Mouse (Mus musculus) MN1 (cell line): Measurements from ENCODE around the gene Fndc3a.

Experiments
- DNase-seq: peaks from one replicate; pipeline ENCODE4 v3.0.0-alpha.2; 2016; ENCODE audit warnings: low spot score

Fndc3a gene

DNA sequence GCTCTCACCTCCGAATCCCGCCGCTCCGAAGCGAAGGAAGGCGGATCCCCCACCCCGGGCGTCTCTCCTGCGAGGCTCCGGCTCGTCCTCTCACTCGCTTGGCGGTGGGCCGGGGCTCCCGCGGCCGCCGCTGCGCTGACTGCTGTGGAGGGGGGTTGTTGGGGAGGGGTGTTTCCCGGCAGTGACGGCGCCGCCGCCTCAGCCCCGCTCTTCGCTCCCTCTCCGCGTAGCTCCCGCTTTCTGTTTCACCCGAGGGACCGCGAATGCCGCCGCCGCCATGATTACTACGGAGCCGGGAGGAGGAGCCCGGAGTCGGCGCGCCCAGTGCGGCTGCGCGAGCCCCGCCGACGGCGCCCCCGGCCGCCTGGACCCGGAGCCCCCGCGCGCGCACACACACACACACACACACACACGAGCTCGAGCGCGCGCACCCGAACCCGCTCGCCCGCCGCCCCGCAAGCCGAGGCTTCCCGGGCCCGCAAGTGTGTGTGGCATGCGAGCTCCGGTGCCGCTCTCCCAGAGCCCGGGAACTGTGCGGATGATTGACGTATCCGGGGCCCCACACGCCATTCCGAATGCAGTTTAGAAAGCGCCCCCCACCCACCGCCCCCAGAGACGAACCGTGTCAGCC is at the start of gene Fndc3a:
Gene Fndc3a, minus strand, starts transcription at position 294 of the 631 bp plus-strand sequence.
- DNase-seq = peak; percentile 87

DNA sequence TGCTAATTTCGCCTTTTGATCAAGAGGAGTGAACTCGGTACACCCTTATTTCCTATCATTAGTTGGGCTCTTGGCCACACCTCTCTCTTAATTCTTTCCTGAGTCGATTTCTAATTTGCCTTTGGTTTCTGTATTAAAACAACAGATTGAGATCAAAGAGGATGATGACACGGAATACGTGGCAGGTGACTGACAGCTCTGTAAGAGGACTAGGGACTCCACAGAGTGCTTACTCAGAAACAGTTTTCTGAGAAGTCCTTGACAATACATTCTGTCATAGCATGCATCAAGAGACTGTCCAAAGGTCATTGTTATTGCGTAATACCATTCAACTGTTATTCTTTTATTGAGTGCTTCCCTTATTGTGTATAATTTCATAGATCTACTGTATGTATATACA is 43.1 kb upstream of the Fndc3a start:
- no peak for DNase-seq

DNA sequence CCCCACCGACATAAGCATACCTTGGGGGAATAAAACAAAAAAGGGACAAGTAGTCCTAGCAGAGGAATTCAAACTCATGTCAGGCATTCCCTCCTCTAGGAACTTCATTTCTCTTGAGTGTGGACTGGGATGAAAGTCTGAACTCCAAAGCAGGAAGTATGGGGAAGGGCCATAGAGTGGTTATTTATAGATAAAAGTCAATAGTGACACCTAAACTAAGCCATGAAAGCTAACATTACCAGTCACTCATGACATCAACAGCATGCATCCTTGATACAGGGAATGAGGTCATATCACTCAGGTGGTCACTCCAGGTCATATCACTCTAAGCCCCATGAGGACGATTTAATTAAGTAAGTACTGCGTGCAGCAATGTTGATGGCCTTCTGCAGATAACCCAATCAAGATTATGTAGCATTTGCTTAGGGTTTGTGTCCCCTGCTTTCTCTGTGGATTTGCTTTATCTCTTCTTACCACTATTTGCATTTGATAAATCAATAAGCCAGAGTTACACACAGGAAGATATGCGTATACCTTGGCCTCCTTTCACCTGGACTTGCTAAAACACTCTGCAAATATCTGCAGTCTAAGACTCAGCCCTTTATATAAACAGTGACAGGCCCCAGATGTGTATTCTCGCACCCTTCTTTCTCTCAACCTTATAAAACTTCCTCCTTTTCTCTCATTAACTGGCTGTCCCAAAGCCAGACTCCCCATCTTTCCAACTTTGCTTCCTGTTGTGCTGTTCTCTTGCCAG is 40.8 kb upstream of the Fndc3a start:
- no peak for DNase-seq

DNA sequence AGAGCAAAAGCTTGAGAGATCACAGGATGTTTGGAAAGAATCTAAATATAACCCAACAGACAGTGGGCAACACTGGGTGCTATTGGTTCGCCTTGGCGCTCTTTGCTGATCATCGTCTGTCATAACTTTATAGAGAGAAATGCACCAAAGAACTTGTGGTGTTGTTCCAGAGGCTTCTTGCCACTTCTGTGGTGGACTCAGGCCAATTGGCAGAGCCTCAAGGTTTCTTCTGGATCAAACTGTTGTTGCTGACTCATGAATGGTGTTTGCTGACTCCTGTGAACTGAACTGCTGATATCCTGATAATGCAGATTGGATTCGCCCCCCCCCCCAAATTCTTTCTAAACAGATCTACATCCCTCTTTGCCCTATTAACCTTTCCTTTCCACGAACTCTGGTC is 38.5 kb upstream of the Fndc3a start:
- DNase-seq = no peak

DNA sequence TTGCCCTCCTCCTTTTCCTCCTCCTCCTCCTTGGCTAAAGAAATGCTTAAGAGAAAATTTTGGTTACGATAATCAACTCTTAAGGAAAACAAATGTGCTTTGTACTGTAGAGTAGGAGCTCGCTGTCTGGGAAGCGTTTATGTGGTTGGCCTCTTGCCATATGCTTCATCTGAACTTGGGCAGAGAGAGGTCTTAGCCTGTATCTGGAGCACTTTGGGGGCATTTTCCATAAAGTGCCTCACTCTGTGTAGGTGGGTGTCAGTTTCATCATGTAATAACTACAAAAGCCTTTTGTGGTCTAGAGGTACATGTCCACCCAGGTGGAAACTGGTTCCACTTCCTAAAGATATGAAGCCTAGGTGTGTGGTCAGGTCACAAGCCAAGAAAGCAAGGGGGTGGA is 31.9 kb upstream of the Fndc3a start:
- DNase-seq = no peak

DNA sequence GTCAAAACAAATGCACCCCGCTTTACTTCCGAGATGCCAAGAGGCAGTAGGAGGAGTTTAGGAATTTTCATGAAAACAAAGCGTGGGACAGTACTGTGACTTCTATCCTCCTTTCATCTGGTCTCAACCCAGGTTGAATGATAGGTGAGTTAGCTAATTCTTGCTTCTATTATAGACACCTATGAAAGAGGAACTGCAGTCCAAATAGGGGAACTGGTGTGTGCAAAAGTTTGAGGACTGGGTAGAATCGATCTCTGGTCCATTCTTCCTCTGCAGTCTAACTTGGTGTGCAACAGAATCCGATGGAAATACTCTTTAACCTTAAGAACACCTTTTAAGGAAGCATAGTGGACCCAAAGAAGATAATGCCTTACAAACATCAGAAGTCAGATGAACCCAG is 30.5 kb upstream of the Fndc3a start:
- no peak for DNase-seq

DNA sequence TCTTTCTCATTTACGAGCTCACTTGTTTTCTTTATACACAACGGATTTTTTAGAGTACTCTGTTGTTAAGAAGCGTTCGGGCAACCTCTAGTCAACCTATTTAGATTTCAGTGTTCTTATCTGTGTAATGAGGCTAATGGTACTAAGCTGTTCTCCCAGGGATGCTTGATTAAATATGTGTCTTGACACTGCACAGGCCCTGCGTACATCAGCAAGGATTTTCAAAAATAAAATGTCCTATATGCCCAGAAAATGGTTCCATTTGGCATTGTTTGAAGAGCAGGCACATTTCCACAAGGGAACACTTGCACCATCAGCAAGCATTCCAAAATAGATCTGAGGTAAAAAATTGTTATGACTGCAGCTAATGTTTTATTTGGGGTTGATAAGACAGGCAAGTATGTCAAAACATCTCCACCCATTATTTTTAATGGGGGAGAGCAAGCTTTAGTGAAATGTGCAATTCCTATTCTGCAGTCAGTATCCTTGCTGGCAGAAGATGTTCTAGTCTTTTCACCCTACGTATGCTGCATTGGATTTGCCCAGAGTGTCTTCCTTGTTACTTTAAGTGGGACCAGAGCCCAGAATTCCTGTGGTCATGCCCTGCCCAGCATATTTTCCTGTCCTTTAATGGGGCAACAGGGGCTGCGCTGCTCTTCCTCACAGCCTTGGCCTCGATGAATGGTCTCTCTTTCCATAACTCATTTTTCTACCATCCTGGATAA is 29.8 kb upstream of the Fndc3a start:
- peak; percentile 41 for DNase-seq

DNA sequence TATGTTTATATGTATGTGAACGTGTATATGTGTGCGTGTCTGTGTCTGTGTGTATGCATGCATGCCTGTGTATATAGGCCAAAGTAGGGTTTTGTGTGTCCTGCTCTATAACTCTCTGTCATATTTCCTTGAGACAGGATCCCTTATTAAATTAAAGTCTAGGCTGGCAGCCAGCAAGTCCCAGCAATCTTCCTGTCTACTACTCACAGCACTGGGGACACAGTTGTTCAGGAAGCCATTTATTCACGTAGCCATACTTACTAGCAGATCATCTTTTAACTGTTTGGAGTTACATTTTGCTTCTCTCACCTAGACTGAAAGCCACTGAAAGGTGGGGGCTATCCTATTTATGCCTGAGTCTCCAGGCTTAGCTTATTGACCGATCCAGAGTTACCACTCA is 29.0 kb upstream of the Fndc3a start:
- DNase-seq = peak; percentile 65

DNA sequence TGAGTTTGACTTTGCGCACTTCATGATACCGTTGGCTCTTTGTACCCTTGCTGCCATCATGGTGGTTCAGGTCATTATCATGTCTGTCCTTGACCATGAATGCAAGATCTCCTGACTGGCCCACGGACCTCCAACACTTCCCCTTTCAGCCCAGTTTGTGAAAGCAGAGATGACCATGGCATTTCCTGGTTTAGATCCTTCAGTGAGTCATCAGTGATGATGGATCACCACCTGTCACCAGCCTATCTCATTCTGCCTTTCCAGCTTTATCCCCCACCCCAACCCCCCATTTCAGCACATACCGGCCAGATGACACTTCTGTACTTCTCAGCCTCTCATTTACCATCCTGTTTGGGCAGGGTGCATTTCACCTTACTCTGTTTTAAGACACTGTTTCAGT is 28.4 kb upstream of the Fndc3a start:
- peak; percentile 15 for DNase-seq

DNA sequence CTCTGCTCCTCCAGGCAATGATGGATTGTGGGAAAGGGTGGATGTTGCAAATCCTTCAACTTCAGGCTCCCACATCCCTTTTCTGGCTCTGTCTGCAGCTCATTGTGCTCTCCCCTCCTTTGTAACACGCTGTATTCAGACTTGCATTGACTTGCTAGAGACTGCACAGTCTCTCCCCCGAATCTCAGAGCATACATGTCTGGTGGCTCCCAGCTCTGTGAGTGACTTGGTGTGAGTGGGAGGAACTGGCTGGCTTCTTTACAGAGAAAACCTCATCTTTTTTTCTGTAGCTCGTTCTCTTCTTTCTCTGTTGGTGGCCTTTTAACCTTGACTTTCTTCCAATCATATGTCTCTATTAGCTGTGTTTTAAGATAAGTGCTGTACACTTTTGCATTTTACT is 16.1 kb upstream of the Fndc3a start:
- no peak for DNase-seq

DNA sequence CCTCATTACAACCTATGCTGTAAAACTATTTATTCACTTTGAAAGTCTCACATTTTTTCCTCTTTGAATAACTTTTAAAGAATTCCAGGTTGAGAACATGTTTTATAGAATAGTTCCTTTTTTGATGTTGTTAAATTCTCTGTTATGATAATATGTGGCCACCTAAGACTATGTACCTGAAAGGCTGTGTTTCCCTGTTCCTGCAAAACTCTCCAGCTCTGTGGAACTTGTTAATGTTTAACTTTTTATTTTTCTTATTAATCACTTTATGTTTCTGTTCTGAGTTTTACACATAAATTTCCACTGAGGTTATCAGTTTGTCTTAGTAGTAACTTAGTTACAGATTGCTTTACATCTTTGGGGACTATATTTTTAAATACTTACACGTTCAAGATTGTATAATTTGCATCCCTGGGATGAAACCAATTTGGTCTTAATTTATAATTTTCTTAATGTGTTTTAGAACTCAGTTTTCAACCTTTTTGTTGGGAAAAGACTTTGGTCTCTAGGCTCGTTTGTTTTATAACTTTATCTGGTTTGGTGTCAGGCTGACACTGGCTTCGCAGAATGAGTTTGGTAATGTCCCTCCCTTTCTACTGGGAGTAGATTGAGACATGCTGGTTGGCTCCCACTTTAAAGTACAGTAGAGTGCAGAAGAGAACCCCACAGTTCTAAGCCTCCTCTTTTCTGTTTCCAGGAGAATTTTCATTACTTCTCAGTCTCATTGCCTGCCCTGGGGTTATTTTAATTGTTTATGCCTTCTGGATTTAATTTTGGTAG is 12.7 kb upstream of the Fndc3a start:
- DNase-seq = no peak

DNA sequence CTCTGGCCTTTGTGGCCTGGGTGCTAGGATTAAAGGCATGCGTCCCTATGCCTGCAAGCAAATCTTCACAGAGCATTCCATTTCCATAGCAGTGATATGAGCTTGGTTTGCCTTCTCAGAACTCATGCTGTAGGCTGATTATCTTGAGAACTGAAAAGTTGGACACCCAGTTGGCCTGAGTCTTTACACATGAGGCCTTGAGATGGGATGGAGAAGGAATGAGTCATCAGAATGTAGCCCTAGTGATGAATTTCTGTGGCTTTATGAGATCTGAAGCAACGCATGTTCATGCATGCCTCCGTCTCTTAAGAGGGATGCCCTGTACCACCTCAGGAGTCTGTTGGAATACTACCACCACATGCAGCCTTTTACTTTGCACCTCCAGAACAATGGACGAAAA is 6.4 kb upstream of the Fndc3a start:
- DNase-seq = no peak

DNA sequence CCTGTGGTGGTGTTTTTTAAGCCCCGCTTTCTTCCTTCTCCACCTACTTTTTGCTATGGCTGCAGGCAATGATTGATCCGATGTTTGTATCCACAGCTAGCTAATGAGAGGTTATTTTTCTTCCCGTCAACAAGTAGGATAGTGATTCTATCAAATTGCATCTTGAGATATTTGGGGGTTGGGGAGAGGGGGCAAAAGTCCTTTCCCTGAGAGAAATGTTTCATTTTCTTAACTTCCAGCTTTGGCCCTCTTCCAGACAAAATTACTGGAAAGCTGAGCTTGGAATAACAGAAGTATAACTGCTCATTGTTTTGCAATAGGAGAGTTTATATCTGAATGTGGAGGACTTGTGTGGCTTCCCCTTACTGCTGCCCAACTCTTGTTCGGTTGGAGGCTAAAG is 1.3 kb upstream of the Fndc3a start:
- DNase-seq = no peak

DNA sequence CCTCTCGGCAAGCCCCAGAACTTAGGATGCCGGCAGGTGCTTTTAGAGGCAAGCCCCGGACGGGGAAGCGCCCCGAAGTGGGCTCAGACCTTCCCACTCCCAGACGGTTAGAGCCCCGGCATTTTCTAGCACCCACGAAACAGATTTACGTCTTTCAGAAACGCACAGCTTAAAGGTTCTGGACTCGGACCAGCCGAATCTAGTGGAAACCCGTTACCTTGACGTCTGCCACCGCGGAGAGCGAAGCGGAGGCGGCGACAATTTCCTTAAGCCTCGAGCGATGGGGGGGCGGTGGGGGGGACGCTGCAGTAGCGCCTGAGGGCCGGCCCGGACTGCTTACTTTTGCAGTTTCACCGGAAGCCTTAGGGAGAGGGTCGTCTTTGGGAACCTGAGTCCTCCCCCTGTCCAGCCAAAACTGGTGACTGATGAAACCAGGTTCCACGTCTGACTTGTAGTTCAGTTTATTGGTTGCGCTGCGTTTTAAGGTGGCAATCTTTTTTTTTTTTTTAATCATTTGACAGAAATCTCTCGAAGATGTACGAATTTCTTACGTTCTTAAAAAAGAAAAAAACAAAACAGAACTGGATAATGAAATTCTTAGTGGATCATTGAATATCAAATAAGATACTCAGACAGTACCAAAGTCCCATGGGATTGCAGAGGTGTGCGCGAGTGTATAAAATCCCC is 681 bp upstream of the Fndc3a start:
- DNase-seq = peak; percentile 66

DNA sequence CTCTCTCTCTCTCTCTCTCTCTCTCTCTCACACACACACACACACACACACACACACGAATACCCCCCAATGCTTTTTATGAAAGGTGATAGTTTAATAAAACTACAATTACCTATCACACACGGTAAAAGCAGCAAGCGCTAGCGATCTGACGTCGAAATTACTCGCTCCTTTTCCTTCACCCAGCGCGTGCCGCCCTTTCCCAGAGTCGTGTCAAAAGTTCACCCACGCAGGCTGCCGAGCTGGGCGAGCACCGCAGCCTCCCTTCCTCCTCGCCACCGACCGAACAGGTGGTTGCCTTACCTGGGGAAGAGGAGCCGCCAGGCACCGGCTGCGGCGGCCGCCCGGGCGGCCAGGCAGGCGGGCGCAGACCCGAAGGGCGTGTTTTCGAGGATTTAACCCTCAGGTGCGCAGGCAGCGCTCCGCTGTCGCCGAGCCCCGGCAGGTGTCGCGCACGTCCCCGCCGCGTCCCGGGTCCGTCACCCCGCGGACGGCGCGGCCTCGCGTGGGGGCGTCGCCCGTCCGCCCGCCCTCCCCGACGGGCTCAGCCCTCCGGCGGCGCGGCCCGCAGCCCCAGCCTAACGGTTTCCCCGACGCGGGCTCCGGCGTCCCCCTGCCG is 603 bp downstream of the Fndc3a start:
- peak; percentile 66 for DNase-seq

DNA sequence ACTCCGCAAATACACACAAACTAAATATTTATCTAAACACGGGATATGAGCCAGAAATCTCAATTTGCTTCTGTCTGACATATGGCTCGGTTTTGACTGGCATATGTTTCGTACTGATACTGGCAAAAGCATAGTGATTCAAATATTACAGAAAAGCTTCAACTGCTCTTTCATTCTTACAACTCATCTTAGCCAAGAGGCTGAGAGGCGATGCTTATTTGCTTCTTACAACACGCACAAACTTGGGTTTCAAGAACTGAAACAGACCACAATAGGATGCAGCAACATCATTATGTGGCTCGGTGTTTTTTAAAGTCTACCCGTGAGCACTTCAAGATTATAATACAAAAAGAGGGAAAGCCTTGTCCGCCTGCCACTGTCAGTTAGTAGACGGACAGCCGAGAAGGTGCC is 1.2 kb downstream of the Fndc3a start:
- DNase-seq = peak; percentile 19

DNA sequence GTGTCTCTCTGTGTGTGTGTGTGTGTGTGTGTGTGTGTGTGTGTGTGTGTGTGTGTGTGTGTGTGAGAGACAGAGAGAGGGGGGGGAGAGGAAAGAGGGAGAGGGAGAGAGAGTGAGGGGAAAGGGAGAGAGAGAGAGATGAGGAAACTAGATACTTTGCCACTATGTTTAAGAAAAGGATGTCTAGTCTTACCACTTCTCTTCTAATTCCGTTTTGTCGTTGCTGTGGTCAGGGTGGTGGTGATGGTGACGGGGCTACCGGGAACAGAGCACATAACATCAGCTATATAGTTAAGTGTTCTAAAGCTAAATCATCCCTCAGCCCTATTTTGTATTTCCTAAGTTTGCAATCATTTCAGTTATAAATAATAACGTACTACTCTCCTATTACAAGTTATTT is 9.7 kb downstream of the Fndc3a start:
- no peak for DNase-seq

DNA sequence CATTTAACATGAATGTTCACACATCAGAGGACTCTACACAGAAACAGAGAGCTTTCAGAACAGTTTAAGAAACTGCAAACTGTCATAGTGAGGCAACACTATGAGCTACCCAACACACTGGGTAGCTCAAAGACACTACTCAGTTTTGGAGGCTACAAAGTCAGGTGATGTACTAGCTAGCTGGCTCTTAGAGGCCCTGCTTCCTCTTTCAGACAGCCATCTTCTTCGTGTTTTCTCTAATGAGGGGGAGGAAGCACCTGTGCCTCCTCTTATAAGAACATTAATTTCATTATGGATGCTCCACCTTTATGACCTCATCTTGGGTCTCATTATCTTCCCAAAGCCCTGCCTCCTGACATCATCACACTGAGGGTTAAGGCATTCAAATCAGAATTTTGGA is 18.4 kb downstream of the Fndc3a start:
- no peak for DNase-seq

DNA sequence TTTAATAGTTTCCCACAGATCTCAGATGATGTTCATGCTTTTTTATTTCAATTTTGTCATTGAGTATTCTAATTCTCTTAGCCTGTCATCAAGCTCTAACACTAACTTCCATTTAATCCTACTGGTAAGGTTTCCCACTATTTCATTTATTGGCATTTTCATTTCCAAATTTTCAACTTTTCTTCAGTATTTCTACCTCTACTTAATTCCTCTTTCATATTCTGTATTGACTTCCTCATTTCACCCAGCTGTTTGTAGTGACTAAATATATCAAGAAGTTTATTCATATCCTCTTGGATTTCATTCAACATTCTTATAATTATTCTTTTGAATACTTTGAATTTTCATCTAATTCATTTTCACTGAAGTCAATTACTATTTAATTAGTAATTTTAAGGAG is 20.3 kb downstream of the Fndc3a start:
- DNase-seq = no peak

DNA sequence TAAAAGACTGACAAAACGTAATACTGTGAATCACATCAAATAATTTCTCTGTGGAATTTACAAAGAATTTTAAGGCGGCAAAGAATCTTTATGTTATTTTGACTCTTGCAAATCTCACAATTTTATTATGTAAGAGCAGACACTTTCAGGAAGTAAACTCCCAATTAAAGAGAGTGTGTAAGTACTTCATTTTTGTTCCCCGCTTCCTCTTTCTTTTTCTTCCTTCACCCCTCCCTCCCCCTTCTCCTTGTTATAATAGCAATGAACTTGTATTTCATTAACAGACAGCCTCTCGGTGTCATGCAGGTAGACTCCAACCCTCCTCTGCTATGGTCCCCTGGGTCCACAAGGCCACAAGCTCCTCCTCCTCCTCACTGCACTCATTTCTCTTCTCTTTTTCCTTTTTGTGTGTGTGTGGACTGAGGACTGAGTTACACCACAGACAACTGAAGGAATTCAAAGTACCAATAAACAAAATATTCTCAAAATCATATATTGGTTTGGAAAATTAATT is 24.9 kb downstream of the Fndc3a start:
- no peak for DNase-seq

DNA sequence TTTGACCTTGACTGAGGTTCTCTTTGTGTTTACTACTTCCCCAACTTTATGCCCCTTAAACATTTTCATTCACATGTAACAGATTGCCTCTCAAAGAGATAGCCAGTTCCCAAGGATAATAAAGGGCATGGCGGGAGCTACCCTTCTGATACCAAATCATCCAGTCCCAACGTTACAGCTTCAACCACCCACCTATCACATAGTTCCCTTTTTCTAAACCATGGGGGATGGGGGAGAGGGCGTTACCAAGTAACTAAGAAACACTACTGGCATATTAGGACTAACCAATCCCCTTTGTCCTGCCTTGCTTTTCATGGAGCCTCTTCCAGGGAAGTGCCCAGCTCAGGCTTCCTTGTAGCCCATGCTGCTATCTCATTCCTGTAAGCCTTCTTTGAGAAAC is 32.6 kb downstream of the Fndc3a start:
- no peak for DNase-seq
